Mouse (Mus musculus): ENCODE measurements around the gene Bhlhb9. TPM values are rescaled to one million over a fixed set of nuclear protein-coding genes. Genes with fewer than 3 reads are reported as not detected.
"Not testable (repeated sequence)": the region's sequence is repeated elsewhere in the genome, so short reads cannot be mapped to it uniquely, and the experiment has no call there.

Gene Bhlhb9
- polyA plus RNA-seq, 1 experiment from 2014 or later = 71.7 TPM

GRCm38 (mm10) chrX:135835896-135836295 is 38.5 kb downstream of the Bhlhb9 start:
- WGBS = 23% methylated on average over 1 of the region's 1 CpGs
- H3K9ac ChIP-seq; H3K4me3 ChIP-seq; H3K36me3 ChIP-seq; H3K4me1 ChIP-seq (replicated peaks); ATAC-seq (ENCODE audit: insufficient number of reproducible peaks, low FRiP score); H3K27me3 ChIP-seq (replicated peaks); H3K4me2 ChIP-seq; H3K9me3 ChIP-seq (replicated peaks); H3K27ac ChIP-seq (ENCODE audit: poor library complexity, severe bottlenecking): not testable (repeated sequence)

DNA sequence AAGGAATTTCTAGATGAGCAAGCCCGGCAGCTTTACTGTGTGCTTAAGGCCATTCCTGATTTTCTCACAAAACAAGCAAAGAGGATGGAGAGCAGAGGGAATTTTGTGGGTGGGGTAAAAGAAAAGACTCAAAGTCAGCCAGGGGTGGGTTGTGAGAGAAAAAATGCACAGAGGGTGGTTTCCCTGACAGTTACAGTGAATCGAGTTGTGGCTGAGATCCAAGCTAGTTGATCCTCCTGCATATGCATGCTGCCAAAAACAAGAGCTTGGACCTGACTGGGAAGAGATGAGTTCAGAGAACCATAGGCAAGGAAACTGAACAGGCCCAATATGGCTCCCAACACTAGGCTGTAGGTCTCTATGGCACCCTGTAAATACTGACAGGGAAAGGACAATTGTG is 40.5 kb downstream of the Bhlhb9 start:
- 62% methylated on average over 2 of the region's 2 CpGs for WGBS
- Histone ChIP-seq H3K4me3 (no peak overlapping the region), H3K4me1 (replicated peaks) (no peaks in the 10 kb centered on the region), H3K9ac (no peak overlapping the region), H3K36me3 (0 out of 2 replicates have a peak, but pooled peaks cover 3% of the 10 kb centered on the region), H3K4me2 (no peak overlapping the region), H3K27me3 (replicated peaks) (no peaks in the 10 kb centered on the region), H3K27ac (ENCODE audit: poor library complexity, severe bottlenecking) (no peak overlapping the region), H3K9me3 (replicated peaks) (no peaks in the 10 kb centered on the region)
- ATAC-seq (ENCODE audit: insufficient number of reproducible peaks, low FRiP score) = no peak

DNA sequence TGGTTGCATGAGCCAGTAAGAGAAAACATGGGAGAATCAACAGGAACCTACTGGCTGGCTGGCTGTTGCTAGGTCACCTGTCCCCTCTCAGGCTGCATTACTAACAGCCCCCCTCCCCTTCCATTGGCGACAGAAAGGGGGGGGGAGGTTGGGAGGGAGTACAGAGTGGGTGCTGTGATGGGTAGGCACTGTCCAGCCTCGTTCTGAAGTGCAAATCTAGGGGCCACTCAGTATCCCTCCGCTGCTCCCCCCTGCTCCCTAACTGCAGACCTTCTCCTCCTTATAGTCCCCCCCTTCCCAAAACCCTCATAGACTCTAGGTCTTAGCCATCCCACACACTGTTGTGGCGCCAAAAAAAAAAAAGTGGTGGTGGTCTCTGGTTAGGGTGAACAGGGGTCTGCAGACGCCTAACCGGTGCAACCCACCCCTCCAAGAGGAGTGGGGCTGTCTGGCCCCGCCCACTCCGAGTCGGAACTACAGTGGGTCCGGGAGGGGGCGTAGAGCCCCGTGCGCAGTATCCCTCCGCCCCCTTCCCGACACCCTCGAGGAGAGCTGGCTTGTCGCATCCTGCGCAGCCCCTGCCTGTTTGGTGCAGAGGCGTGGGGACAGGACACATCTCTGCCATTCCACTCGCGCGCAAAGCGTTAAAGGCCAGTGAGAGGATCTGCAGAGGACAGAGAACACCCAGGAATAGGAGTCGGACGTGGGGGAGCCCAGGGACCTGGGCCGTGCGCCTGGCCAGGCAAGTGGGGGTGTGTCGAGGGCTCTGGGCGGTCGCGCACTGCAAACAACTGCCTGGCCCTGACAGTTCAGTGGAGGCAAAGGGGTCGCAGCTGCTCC is 41.3 kb downstream of the Bhlhb9 start, which contains the start of gene Gprasp2:
Gprasp2 (plus strand) TSS at position 514 of the 840 bp plus-strand sequence.
- Histone ChIP-seq H3K4me3 (peak within 1 kb of the TSS; percentile 58), H3K9ac (peak within 1 kb of the TSS; percentile 69), H3K4me2 (peak within 1 kb of the TSS; percentile 92)
- not testable (repeated sequence) for H3K27me3 ChIP-seq (replicated peaks); H3K27ac ChIP-seq (ENCODE audit: poor library complexity, severe bottlenecking); H3K36me3 ChIP-seq; H3K9me3 ChIP-seq (replicated peaks); H3K4me1 ChIP-seq (replicated peaks)
- WGBS = 16% methylated on average over 28 of the region's 32 CpGs
- ATAC-seq (ENCODE audit: insufficient number of reproducible peaks, low FRiP score) = peak; percentile 84

- H3K27ac ChIP-seq (ENCODE audit: poor library complexity, severe bottlenecking); H3K36me3 ChIP-seq; H3K27me3 ChIP-seq (replicated peaks); H3K4me1 ChIP-seq (replicated peaks); H3K9me3 ChIP-seq (replicated peaks): not testable (repeated sequence)
- Histone ChIP-seq H3K4me2 (peak overlapping the region; percentile 92), H3K4me3 (peak overlapping the region; percentile 58), H3K9ac (peak overlapping the region; percentile 69)
- ATAC-seq (ENCODE audit: insufficient number of reproducible peaks, low FRiP score) = peak; percentile 29; the same call in 1 of the 2 replicates
- WGBS = 16% methylated on average over 16 of the region's 17 CpGs
These were observed 42.3 kb downstream of the Bhlhb9 start for GRCm38 (mm10) chrX:135839397-135840391.

- H3K27ac ChIP-seq (ENCODE audit: poor library complexity, severe bottlenecking); H3K9me3 ChIP-seq (replicated peaks); ATAC-seq (ENCODE audit: insufficient number of reproducible peaks, low FRiP score); H3K9ac ChIP-seq; H3K36me3 ChIP-seq; H3K4me3 ChIP-seq; H3K4me2 ChIP-seq; H3K4me1 ChIP-seq (replicated peaks); H3K27me3 ChIP-seq (replicated peaks): not testable (repeated sequence)
- WGBS = 73% methylated on average over 9 of the region's 9 CpGs
These were observed 69.4 kb downstream of the Bhlhb9 start for GRCm38 (mm10) chrX:135866806-135867205.

DNA sequence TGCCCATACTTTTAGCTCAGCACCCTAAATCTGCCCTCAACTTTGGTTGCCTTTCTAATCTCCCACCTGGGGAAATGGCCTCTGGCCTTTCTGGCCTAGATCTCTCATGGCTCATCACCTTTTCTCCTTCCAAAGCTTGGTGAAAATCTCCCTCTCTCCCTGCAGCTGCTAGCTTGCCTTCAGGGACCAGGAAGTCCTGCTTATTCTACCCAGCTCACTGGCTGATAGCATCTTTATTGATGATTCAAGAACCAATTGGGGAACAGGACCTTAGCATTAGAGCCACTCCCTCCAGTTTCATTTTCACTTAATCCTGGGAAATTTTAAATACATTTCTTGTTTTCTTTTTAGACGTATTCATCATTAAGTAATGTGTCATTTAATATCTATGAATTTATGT is 79.3 kb downstream of the Bhlhb9 start:
- Histone ChIP-seq H3K4me3 (no peak overlapping the region), H3K36me3 (no peaks in the 10 kb centered on the region), H3K27ac (ENCODE audit: poor library complexity, severe bottlenecking) (no peak overlapping the region), H3K4me2 (no peak overlapping the region), H3K9me3 (replicated peaks) (no peaks in the 10 kb centered on the region), H3K4me1 (replicated peaks) (no peaks in the 10 kb centered on the region), H3K27me3 (replicated peaks) (no peaks in the 10 kb centered on the region), H3K9ac (no peak overlapping the region)
- no peak for ATAC-seq (ENCODE audit: insufficient number of reproducible peaks, low FRiP score)
- WGBS = 71% methylated on average over 1 of the region's 1 CpGs

DNA sequence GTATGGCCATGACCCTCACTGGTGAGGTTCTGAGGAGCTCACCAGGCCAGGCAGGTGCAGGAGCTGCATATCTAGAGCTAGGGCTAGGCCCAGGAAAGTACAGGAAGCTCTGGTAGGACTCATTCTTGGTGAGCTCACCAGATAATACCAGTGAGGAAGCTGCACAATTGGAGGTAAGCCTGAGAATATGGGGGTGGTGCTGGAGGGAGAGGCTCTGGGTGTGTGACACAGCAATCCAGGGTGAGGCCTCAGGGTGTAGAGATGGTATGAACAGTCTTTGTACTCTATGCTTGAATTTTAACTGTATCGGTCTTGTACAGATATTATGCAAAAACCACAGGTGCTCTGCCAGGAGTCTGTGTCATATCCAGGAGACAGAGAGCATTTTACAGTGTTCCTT is 82.2 kb downstream of the Bhlhb9 start:
- Histone ChIP-seq H3K4me1 (replicated peaks) (no peaks in the 10 kb centered on the region), H3K27me3 (replicated peaks) (no peaks in the 10 kb centered on the region), H3K9me3 (replicated peaks) (no peaks in the 10 kb centered on the region), H3K27ac (ENCODE audit: poor library complexity, severe bottlenecking) (no peak overlapping the region), H3K36me3 (no peaks in the 10 kb centered on the region), H3K4me3 (no peak overlapping the region), H3K9ac (no peak overlapping the region), H3K4me2 (no peak overlapping the region)
- 91% methylated on average over 1 of the region's 1 CpGs for WGBS
- ATAC-seq (ENCODE audit: insufficient number of reproducible peaks, low FRiP score) = no peak

GRCm38 (mm10) chrX:135885411-135886233 is 88.2 kb downstream of the Bhlhb9 start:
- H3K4me2 ChIP-seq = peak overlapping the region; percentile 66
- WGBS = 16% methylated on average over 41 of the region's 41 CpGs
- H3K36me3 ChIP-seq = peaks cover 23% of the 10 kb centered on the region
- H3K9ac ChIP-seq = peak overlapping the region; percentile 82
- peak; percentile 97 for ATAC-seq (ENCODE audit: insufficient number of reproducible peaks, low FRiP score)
- H3K27ac ChIP-seq (ENCODE audit: poor library complexity, severe bottlenecking) = peak overlapping the region; percentile 86
- H3K9me3 ChIP-seq (replicated peaks) = no peaks in the 10 kb centered on the region
- H3K4me1 ChIP-seq (replicated peaks) = no peaks in the 10 kb centered on the region
- peak overlapping the region; percentile 82 for H3K4me3 ChIP-seq
- no peaks in the 10 kb centered on the region for H3K27me3 ChIP-seq (replicated peaks)

GRCm38 (mm10) chrX:135886234-135886585 is 88.8 kb downstream of the Bhlhb9 start:
- H3K27ac ChIP-seq (ENCODE audit: poor library complexity, severe bottlenecking) = peak overlapping the region; percentile 86
- H3K4me2 ChIP-seq = peak overlapping the region; percentile 66
- peak; percentile 33; the same call in 1 of the 2 replicates for ATAC-seq (ENCODE audit: insufficient number of reproducible peaks, low FRiP score)
- H3K9ac ChIP-seq = peak overlapping the region; percentile 82
- H3K9me3 ChIP-seq (replicated peaks) = no peaks in the 10 kb centered on the region
- H3K27me3 ChIP-seq (replicated peaks) = no peaks in the 10 kb centered on the region
- 18% methylated on average over 11 of the region's 11 CpGs for WGBS
- H3K4me1 ChIP-seq (replicated peaks) = no peaks in the 10 kb centered on the region
- peak overlapping the region; percentile 82 for H3K4me3 ChIP-seq
- H3K36me3 ChIP-seq = peaks cover 23% of the 10 kb centered on the region

GRCm38 (mm10) chrX:135916580-135916979 is 119.2 kb downstream of the Bhlhb9 start:
- H3K9me3 ChIP-seq (replicated peaks) = no peaks in the 10 kb centered on the region
- no peak overlapping the region for H3K4me3 ChIP-seq
- no peak for ATAC-seq (ENCODE audit: insufficient number of reproducible peaks, low FRiP score)
- WGBS = 73% methylated on average over 4 of the region's 4 CpGs
- no peaks in the 10 kb centered on the region for H3K27me3 ChIP-seq (replicated peaks)
- no peaks in the 10 kb centered on the region for H3K4me1 ChIP-seq (replicated peaks)
- H3K4me2 ChIP-seq = no peak overlapping the region
- H3K36me3 ChIP-seq = no peaks in the 10 kb centered on the region
- H3K9ac ChIP-seq = no peak overlapping the region
- no peak overlapping the region for H3K27ac ChIP-seq (ENCODE audit: poor library complexity, severe bottlenecking)

Data from heart, embryonic 12.5 days (tissue).